Mouse (Mus musculus) R1 (cell line): ENCODE data around the gene Dixdc1.

Experiments used
- DNase-seq: peaks from one replicate; pipeline ENCODE4 v3.0.0-alpha.2; 2018; ENCODE audit warnings: low read depth, low spot score

Gene Dixdc1

GRCm38 (mm10) chr9:50745806-50746205, 6.5 kb upstream of the Dixdc1 start:
- no peak for DNase-seq

GRCm38 (mm10) chr9:50742744-50743143, 3.4 kb upstream of the Dixdc1 start:
- DNase-seq, result peak; percentile 80

- DNase-seq, result no peak
These were observed 2.9 kb upstream of the Dixdc1 start for GRCm38 (mm10) chr9:50742261-50742660.

- DNase-seq, result peak; percentile 73
These were observed 1.8 kb upstream of the Dixdc1 start for GRCm38 (mm10) chr9:50740867-50741784.

GRCm38 (mm10) chr9:50734989-50735388, 4.3 kb downstream of the Dixdc1 start:
- DNase-seq, result peak; percentile 77

GRCm38 (mm10) chr9:50732560-50732959, 6.8 kb downstream of the Dixdc1 start:
- DNase-seq, result no peak

- no peak for DNase-seq
These were observed 9.7 kb downstream of the Dixdc1 start for GRCm38 (mm10) chr9:50729600-50729999.

GRCm38 (mm10) chr9:50727925-50728651, 11.2 kb downstream of the Dixdc1 start:
- DNase-seq, result peak; percentile 92

- DNase-seq, result peak; percentile 79
These were observed 12.0 kb downstream of the Dixdc1 start for GRCm38 (mm10) chr9:50727171-50727924.

- no peak for DNase-seq
These were observed 13.3 kb downstream of the Dixdc1 start for GRCm38 (mm10) chr9:50725921-50726590.

- DNase-seq, result no peak
These were observed 14.5 kb downstream of the Dixdc1 start for GRCm38 (mm10) chr9:50724661-50725330.

- DNase-seq, result no peak
These were observed 15.2 kb downstream of the Dixdc1 start for GRCm38 (mm10) chr9:50724147-50724546.

- no peak for DNase-seq
These were observed 15.9 kb downstream of the Dixdc1 start for GRCm38 (mm10) chr9:50723406-50723805.

- no peak for DNase-seq
These were observed 16.8 kb downstream of the Dixdc1 start for GRCm38 (mm10) chr9:50722451-50722911.

GRCm38 (mm10) chr9:50721061-50721460, 18.3 kb downstream of the Dixdc1 start:
- peak; percentile 41 for DNase-seq

- DNase-seq, result no peak
These were observed 20.4 kb downstream of the Dixdc1 start for GRCm38 (mm10) chr9:50718878-50719277.

GRCm38 (mm10) chr9:50714188-50714587, 25.1 kb downstream of the Dixdc1 start:
- no peak for DNase-seq

GRCm38 (mm10) chr9:50711337-50711736, 28.0 kb downstream of the Dixdc1 start:
- DNase-seq, result no peak

- DNase-seq, result peak; percentile 40
These were observed 30.2 kb downstream of the Dixdc1 start for GRCm38 (mm10) chr9:50709108-50709507.

- DNase-seq, result no peak
These were observed 34.4 kb downstream of the Dixdc1 start for GRCm38 (mm10) chr9:50704907-50705306.
